Mouse (Mus musculus) heart, adult 9 months (tissue): ENCODE measurements around the gene Pde6d.
"Not testable (repeated sequence)": the region's sequence is repeated elsewhere in the genome, so short reads cannot be mapped to it uniquely, and the experiment has no call there.

Experiments
- DNase-seq, 2 experiments: peaks; one replicate each; pipeline ENCODE4 v3.0.0; 2022; ENCODE audit warnings: low spot score in 2 of 2

Pde6d gene

DNA sequence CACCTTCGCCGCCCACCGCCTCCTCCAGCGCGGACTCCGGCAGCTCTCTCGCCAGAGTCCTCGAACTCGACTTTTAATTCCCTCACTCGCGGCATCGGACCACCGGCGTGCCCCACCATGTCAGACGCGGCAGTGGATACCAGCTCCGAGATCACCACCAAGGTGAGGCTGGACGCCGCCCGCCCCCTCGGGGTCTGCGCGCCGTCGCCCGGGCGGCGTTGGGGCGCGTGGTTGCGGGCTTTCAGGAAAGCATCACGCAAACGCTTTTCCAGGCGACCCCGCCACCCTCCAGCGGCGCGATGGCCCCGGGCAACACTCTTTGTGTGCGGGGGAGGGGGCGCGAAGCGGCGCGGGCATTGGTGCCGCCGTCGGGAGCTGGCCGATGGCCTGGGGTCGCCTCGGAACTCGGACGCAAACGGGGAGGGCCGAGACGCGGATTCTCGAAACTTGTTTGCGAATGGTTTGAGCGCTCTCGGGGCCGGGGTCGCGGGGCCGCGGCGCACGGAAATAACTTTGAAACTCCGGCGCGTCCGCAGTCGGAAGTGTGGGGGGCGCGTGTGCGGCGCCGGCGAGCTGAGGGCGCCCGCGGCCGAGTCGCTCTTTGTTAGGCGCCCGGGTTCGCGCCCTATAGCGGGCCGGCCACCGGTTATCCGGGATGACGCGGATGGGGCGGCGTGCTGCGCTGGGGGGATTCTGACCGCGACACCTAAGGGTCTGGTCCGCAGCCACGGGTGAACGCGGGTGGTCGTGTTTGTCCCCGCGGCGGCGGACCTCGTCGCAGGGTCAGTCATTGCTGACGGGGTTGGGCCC, 55.4 kb downstream of the Pde6d start:
- DNase-seq = no peak

DNA sequence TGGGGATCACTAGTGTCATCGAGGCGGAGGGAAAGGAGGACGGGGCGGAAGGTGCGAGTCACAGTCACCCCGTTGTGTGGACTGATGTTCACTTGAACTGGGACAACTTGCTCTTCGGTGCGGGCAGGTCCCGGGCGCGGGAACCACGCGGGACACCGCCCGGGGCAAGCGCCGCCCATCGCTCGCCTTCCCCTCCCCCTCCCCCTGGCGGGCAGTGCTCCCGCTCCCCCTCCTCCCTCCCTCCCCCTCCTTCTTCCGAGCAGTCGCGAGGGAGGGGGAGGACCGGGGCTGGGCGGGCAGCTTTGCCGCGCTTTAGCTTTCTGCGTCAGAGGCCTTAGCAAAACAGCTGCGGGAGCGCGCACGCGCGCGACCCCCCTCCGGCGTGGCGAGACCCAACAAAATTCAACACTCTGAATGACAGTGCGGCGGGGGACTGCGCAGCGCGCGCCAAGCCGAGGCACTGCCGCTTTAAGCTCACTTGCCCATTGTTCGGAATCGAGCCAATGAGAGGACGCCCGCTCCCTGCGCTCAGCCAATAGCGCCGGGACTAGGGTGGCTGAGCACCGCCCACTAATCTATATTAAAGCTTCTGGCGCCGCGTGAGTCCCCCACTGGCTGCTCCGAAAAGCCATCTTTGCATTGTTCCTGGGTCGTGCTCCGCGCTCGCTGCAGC, 56.2 kb downstream of the Pde6d start, which contains the start of gene Ptma:
Gene Ptma, plus strand, starts transcription at position 611 of the 673 bp plus-strand sequence.
- DNase-seq = peak; percentile 100

DNA sequence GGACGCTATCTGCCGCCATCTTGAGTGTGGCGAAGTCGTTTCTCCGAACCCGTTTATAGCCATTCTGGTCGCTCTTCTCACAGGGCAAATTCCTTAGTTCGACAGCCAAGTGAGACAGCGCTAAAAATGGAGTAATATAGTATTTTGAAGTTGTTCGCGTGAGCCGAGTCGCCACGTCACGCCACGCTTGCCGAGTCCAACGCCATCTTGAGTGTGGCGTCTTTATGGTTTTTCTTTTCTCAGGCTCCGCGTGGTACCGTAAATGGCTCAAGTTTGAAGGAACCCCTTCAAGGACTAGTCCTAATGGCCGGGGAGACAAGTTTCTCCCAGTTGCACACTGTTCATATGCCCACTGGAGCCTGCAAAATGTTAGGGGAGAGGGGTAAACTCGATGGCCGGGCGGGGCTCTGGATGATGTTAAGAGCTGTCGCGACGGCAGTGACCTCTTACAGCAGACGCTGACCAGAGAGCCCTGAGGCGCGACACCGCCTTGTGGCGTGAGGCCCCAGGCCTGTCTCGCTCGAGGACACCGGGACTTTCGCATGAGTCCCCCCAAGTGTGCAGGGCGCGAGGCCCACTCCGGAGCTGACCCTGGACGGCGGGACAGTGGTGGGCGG, 56.8 kb downstream of the Pde6d start:
- DNase-seq = peak in 1 of 2 experiments; percentile 81

DNA sequence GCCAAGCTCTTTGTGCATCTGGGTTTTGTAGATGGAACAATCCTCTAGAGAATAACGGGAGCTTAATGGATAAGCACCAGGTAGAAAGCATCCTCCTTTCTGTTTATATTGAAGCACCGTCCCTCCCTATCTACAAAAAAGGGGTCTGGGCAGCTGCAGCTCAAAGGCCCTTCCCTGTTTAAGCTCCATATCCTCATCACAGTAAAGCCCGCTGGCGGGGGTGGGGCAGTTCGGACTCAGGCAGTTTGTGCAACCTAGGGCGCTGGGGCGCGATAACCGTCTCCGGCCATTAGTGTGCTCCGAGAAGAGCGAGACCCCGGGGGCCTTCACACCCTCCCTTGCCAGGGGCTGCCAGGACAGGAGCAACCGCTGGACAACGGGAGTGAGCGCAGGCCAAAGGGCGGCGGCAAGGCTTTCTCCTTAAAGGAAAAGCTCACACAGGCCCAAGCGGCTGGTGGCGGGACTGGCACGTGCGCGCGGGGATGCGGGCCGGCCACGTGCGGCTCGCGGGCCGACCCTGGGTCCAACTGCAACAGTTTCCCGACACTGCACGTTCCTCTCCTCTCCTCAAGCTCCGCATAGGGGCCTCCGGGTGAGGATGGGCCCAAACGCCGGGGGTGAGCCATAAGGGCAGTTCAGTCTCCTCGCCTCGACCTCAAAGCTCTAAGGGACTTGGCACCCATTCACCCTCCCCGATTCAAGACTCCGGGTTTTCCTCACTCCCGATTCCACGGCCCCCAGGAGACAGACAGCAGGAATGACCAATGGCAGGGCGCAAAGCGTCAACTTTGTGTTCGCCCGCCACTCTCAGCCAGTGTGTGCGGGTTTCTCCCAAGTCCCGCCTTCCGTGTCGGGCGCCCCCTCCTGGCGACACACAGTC, 57.6 kb downstream of the Pde6d start:
- peak; percentile 99 for DNase-seq

DNA sequence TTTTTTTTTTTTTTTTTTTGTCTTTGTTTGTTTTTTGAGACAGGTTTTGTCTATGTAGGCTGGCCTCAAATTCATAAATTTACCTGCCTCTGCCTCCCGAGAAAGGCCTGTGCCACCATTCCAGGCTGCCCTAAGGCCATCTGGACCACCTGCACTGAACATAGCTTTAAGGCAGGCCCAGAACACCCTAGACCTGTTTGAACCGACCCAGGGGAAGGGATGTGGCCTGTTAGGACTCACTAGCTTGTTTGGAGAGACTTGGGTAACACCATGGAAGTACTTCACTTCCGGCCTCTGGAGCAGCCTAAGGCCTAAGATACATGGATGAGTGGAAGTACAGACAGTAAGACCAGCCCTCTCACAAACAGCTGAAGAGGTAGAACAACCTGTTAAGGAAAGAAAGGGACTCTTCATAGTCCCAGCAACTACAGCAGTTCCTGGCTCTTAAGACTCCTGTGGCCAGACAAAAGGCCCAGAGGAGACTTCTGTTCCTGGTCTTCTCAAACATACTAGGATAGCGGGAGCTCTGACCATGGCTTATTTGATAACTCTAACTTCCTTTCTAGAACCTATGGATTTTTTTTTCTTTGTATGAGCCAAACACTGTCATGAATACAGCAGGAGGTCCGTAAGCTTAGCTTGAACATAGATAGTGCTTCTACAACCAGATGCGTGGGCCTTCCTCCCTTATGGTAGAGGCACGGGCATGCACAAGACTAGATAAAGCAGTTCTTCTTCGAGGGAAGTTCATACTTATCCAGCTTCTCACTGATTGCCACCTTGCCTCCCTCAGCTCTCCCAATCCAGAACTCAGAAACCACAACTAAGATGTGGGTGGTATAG, 58.4 kb downstream of the Pde6d start:
- no peak for DNase-seq

DNA sequence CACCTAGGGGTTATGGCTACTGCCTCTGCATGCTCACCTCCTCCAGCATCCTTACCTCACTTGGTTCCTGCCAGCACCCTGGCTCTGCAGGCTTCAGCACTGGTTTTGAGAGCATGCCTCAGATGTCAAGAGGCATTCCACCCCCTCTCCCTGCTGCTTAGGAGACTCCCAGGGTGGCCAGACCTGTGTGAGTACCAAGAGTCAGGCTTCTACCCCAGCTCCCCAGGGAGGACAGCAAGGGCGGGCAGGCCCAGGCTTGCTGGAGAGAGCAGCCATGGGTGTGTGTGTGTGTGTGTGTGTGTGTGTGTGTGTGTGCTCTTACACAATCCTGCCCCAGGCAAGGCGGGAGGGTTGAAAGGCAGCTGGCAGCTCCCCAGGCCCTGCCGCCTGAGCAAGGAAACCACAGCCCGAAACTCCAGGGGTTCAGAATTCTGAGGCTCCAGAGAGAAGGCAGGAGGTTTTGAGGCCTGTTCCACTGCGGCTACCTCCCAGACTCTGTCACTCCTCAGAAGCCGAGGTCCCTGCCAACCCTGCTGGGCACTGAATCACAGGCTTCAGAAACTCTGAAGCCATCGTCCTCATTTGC, 60.0 kb downstream of the Pde6d start:
- DNase-seq = peak in 1 of 2 experiments; percentile 61

DNA sequence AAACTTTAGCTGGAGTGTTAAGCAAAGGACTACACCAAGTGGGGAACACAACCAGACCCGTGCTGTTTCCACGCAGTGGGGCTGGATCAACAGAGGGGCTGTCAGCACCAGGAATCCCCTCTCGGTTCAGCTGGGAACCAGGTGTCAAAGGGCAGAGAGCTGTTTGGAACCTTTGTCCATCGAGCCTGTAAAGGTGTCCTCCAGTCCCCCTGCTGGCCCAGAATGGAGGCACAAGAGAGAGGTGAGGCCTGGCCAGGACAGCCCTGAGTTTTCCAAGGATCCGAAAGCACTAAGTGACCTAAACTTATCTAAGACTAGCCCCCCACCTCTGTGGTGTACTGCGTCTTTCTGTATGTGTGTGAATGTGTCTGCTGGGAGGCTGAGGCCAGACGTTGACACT, 62.1 kb downstream of the Pde6d start:
- DNase-seq = no peak

DNA sequence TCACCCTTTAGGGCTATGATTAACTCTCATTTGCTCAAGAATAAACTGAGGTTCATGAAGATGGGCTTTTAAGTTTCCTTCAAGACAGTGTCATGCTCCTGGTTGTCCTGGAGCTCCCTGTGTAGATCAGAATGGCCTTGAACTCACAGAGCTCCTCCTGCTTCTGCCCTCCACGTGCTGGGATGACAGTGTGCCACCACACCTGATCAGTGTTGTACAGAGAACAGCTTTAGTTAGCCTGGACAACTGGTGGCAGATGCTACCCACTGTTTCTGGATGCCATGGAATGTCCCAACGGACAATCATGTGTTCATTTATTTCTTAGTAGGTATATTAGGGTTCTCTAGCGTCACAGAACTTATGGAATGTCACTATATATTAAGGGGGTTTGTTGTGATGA, 65.4 kb downstream of the Pde6d start:
- DNase-seq = no peak

DNA sequence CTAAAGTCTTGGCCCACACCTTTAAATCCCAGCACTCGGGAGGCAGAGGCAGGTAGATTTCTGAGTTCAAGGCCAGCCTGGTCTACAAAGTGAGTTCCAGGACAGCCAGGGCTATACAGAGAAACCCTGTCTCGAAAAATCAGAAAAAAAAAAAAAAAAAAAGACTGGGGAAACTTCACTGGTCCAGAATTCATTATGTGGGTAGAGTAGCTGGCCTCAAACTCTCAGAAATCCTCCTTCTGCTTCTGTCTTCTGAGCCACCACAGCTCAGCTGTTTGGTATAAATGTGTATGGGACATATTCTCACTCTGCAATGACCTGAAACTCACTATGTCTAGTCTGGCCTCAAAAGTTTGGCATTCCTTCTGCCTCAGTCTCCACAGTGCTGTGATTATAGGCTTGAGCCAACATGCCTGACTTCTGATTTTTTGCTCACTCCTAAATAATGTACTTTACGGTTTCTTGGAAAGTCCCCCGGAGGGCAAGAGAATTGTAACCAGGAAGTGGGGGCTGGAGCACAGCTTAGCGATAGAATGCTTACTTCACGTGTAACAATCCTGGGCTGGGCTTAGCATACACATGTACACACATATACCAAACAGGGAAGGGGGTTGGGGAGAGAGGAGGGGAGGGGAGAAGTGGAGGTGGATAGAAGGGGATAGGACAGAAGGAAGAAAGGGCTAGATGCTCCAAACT, 66.6 kb downstream of the Pde6d start:
- no peak for DNase-seq

DNA sequence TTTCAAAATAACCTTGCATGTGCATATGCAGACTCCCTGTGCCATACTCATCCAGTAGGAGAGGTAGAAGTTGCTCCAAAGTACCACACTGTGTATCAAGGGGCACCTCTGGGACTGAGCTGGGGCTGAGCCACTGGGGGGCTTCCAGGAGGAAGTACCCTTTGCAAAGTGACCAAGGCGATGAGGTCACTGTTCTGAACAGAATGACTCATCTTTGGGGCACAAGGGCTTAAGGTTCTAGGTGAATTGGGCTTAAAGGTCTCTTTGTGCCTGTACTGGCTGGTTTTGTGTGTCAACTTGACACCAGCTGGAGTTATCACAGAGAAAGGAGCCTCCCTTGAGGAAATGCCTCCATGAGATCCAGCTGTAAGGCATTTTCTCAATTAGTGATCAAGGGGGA, 69.4 kb downstream of the Pde6d start:
- DNase-seq = not testable (repeated sequence)

DNA sequence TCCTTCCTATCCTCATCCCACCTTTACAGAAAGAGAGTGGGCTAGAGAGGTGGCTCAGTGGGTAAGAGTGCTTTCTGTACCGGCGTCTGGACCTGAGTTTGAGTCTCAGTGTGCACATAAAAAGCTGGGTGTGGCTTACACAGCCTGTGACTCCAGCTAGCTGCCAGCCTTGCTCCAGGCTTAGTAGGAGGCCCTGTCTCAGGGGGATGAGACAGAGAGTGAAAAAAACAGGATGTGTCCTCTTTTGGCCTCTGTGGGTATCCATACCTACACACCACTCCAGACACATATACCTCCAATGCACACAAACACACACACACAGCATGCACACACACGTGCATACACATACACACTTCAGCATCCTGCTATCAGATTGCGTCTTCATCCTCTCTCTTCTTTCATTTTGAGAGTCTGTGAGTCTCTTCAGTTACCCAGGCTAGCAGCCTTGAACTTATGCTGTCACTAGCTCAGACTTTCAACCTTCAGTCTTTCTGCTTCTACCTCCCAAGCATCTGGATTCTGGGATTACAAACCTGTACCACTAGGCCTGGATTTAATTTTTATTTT, 70.2 kb downstream of the Pde6d start:
- DNase-seq = no peak

DNA sequence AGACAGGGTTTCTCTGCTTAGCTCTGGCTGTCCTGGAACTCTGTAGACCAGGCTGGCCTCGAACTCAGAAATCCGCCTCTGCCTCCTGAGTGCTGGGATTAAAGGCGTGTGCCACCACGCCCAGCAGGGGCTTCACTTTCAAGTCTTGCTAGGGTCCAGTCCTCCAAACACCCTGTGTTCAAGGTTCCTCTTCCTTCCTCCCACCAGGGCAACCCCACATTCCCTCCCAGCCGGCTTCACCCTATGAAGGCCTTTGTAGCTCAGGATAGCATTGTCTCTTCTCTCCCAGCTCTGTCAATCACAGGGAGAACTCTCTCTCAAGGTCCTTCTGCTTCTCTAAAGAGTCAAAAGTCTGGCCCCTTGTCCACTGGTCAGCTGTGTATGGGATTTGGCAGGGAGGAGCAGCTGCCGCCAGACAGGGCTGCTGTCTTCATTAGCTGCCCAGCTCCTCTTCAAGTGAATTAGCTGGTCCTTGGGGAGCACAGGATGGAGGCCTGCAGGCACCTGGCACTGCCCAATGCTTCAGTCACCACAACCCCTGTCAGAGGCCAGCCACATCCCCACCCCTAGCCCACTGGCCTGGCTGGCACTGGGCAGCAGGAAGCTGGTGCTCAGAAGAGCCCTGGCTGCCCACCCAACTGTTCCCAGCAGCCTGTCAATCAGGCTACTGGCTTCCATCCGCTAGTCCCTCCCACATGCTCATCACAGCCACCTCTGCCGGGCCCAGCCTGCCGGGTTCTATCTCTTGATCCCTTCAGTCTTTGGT, 71.6 kb downstream of the Pde6d start:
- no peak for DNase-seq

DNA sequence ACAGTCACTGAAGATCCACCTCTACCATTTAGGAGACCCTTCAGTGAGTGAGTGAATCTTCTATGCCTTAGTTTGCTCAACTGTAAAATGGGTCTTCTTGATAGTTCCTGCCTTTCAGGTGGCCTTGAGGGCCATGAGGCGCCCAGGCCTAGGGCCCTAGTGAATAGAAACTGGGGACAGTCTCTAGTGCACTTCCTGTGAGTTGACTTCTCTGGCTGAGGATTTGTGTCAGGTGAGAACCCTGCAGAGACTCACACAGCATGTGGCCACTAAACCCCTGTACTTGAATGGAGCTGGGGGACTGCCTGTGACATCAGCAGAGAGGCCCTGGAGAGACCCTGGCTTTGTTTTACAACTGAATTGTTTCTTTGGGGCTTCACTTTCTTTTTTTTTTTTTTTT, 72.2 kb downstream of the Pde6d start:
- DNase-seq = no peak

DNA sequence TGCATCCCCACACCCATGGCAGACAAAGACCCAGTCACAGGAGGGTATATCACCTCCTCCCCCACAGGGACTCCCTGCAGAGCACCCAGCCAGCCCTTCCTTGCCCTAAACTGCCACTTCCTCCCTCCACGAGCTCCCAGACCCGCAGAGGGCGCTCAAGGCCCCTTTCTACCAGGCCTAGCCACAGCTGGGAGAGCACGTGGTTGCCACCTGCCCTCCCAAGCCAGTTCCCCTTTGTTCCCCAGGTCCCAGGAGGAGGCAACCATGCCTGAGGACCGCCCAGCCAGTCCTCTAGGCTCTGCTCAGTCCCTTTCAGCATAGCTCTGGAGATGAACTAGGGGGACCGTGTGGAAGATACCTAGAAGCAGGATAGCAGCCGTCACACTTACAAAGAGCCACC, 73.0 kb downstream of the Pde6d start:
- DNase-seq = peak; percentile 79 to 85

DNA sequence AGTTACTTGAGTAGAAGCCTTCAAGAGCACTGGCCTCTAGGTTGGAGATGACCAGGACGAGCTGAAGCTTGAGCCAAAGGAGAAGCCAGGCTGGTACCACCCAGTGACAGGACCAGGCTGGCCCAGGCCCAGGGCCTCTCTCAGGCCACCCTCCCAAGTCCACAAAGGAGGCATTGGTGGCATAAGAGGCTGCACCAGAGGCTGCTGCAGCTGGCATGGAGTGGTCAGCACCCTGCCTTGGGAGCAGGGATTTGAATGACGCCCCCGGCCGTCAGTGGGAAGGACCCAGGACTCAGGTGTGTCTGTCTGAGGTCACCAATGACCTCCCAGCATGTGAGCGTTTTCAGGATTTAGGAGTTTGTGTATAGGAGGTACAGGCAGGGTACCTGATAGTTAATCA, 74.6 kb downstream of the Pde6d start:
- DNase-seq = no peak

DNA sequence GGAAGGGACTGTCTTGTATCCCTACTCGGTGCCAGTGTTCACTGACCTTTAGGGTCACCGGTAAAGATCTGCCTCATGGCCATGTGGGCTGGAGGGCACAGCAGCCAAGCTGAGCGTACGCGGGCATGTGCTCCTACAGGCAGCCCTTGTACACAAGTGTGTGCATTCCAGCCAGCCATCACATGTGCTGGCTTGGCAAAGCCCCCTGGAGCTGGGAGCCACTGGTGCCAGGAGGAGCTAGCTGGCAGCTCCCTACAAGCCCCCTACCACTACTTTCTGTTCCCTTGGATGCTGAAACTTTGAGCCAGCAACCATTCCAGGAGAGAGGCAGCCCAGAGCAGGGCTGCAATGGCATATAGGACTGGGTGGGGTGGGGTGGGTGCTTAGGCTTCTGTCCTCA, 76.0 kb downstream of the Pde6d start:
- DNase-seq = no peak

DNA sequence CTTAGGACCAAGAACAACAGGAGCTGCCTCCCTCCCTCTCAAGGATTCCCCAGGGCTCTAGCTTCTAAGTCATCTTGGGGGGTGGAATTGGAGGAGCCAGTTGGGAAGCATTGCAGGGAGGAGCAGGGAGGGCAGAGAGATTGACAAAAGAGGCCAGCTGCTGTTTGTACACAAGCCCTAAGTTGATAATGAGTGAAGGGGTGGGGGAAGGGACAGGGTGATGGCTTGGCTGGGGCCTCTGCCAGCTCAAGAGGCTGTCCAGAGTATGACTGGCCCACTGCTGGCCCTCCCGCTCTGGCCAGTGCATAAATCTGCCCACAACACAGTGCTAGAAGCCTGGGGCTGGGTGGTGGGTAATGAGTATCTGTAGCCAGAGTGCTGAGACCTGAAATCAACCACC, 77.0 kb downstream of the Pde6d start:
- peak; percentile 66 to 74 for DNase-seq

DNA sequence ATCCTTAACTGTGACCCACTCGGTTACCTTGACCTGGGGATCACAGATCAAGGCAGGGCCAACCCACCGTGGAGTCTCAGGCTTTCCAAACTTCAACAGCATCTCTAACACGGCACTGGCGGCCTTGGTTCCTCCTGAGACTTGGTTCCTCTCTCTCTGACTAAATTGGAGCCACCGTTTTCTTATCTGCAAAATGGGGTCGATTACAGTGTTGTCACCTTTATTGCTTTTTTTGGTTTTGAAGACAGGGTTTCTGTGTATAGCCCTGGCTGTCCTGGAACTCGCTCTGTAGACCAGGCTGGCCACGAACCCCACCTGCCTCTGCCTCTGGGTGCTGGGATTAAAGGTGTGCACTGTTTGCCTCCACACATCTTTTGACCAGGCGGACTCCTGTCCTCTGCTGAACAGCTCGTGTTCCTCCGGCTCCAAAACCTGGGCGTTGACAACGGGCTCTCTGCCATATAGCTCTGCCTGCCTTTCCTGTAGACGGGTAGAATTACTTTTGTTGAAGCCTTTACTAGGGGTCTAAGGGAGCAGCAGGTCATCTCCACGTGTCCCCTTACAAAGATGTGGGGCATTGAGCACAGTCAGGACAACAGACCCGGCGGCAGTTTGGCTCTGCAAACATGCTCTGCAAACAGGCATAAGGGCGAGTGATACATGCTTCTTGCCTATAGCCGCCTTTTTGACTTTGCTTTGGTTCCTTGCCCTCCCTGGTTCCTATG, 77.6 kb downstream of the Pde6d start:
- peak in 1 of 2 experiments; percentile 36 for DNase-seq
